Mouse (Mus musculus): Measurements from ENCODE around the gene Fut4. TPM values are rescaled to one million over a fixed set of nuclear protein-coding genes. Genes with fewer than 3 reads are reported as not detected.
"Not testable (repeated sequence)": the region's sequence is repeated elsewhere in the genome, so short reads cannot be mapped to it uniquely, and the experiment has no call there.

Gene Fut4
- polyA plus RNA-seq, 1 experiment from 2014 or later, result 2.9 TPM

DNA sequence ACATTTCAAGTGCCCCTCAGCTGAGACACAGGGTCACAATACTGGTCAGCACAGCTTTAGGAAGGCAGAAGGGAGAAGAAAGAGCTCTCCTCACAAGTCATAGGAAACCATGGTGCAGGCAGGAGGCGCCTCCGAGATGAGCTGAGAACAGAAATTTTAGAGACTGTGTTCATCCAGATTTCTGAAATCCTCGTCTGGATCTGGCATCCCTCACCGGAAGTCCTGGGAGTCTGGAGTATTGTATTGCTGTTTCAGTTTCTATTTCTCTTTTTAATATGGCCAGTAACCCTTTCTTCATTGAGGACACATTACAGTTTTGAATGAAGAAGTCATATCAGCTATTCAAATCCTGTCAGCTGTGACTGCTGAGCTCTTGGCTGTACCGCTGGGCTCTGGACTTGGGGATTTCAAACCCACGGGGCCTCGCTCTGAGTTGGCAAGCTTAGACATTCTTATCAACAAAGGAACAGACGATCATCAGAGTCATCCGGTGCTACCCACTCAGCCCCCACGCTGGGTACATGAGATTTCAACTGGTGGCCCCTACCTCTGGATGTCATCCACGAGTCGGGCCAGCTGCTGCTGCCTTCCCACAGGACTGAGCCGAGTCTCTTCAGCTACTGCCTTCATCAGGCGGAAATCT, 34.4 kb downstream of the Fut4 start:
- Histone ChIP-seq H3K27ac (no peak overlapping the region), H3K27me3 (ENCODE audit: insufficient read depth, low read length) (no peaks in the 10 kb centered on the region), H3K4me1 (replicated peaks; ENCODE audit: insufficient read depth, low read length) (no peaks in the 10 kb centered on the region), H3K4me2 (ENCODE audit: low read length) (0 out of 2 replicates have a peak overlapping the region, but pooled peaks have one; percentile 3), H3K36me3 (ENCODE audit: insufficient read depth, low read length) (no peaks in the 10 kb centered on the region), H3K4me3 (replicated peaks; ENCODE audit: low read depth, low read length) (no peak overlapping the region), H3K9me3 (replicated peaks; ENCODE audit: low read length) (no peaks in the 10 kb centered on the region), H3K9ac (ENCODE audit: low read depth, low read length) (no peak overlapping the region)
- no peak for TF ChIP-seq CTCF (IDR thresholded peaks at IDR 0.05; ENCODE audit: low read depth)
- DNase-seq (ENCODE audit: low spot score), result peak; percentile 44
- 46% methylated on average over 14 of the region's 14 CpGs for WGBS
- no peak for ATAC-seq (replicated peaks; ENCODE audit: low FRiP score, low read depth)

DNA sequence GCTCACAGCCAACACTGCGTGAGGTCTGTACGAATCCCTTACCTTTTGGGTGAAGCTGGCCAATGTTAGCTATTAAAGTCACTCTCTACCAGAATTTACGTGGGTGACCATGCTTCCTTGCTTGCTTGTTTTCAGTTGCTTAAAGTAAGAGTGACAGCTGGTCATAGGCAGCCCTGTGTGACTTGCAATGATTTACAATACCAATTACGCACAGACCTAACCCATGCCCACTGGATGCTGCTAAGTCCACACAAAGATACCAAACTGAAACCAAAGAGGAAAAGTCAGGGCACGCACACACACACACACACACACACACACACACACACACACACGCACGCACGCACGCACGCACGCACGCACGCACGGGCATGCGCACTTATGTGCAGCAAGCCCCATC, 36.9 kb downstream of the Fut4 start:
- H3K4me3 ChIP-seq (replicated peaks; ENCODE audit: low read depth, low read length), result no peak overlapping the region
- 82% methylated on average over 15 of the region's 15 CpGs for WGBS
- H3K27me3 ChIP-seq (ENCODE audit: insufficient read depth, low read length), result no peaks in the 10 kb centered on the region
- no peak overlapping the region for H3K4me2 ChIP-seq (ENCODE audit: low read length)
- no peak for TF ChIP-seq CTCF (IDR thresholded peaks at IDR 0.05; ENCODE audit: low read depth)
- H3K27ac ChIP-seq, result no peak overlapping the region
- H3K9me3 ChIP-seq (replicated peaks; ENCODE audit: low read length), result no peaks in the 10 kb centered on the region
- no peaks in the 10 kb centered on the region for H3K36me3 ChIP-seq (ENCODE audit: insufficient read depth, low read length)
- no peak overlapping the region for H3K9ac ChIP-seq (ENCODE audit: low read depth, low read length)
- ATAC-seq (replicated peaks; ENCODE audit: low FRiP score, low read depth) (no peak), DNase-seq (ENCODE audit: low spot score) (no peak)
- no peaks in the 10 kb centered on the region for H3K4me1 ChIP-seq (replicated peaks; ENCODE audit: insufficient read depth, low read length)

DNA sequence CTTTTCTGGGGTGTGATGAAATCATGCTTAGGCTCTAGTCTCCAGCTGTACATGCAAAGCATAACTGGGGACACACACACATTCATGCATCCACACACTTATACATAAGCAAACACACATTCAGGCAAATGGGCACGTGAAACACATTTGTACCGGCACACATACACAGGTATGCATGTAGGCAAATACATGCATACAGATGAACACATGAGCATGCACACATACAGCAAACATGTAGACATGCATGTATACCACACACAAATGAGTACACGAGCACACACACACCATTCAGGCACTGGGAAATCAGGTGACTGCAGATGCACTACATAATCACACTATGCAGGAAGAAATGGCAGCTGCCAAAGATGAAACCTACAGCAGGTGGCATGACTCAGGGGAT, 41.3 kb downstream of the Fut4 start:
- Histone ChIP-seq H3K9me3 (replicated peaks; ENCODE audit: low read length) (no peaks in the 10 kb centered on the region), H3K9ac (ENCODE audit: low read depth, low read length) (no peak overlapping the region), H3K4me1 (replicated peaks; ENCODE audit: insufficient read depth, low read length) (0 out of 2 replicates have a peak, but pooled peaks cover under 1% of the 10 kb centered on the region), H3K27me3 (ENCODE audit: insufficient read depth, low read length) (no peaks in the 10 kb centered on the region), H3K4me2 (ENCODE audit: low read length) (no peak overlapping the region), H3K36me3 (ENCODE audit: insufficient read depth, low read length) (no peaks in the 10 kb centered on the region), H3K4me3 (replicated peaks; ENCODE audit: low read depth, low read length) (no peak overlapping the region), H3K27ac (no peak overlapping the region)
- ATAC-seq (replicated peaks; ENCODE audit: low FRiP score, low read depth), result no peak
- DNase-seq (ENCODE audit: low spot score), result no peak
- TF ChIP-seq CTCF (IDR thresholded peaks at IDR 0.05; ENCODE audit: low read depth), result no peak
- WGBS, result 92% methylated on average over 3 of the region's 3 CpGs

DNA sequence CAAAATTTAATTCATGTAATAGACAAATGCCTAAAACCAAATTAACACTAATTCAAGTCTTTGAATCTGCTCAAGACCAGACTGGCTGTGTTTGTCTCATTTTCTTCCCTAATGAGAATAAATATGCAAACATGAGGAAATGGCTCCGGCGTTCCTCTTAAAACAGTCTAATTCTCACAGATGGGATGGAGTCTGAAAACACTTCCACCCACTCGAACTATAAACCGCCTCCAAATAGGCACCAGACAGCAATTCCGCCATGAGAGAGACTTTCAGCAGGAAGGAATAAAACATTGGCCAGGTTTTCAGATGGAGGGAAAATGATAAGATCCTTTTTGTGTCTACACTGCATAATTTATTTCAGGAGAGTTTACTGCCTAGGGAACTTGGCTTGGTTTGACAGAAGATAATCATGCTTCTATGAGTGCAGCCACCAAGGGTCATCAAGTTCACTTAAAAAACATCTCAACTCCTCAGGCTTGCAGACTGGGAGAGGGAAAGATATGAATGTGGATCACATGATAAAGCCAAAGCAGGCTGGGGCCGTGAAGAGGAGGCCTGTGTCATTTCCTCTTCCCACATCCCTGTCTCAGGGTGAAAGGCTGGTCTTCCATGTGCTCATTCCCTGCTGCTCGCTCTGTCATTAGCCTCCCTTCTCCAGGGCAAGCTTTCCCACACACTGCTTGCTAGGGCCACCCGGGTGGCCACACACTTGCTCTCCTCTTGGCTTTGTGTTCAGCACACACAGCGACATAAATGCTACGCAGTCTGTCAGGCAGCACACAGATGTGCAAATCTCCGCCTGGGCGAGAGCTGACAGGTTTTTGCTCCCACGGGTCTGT, 46.7 kb downstream of the Fut4 start:
- Histone ChIP-seq H3K27ac (0 out of 2 replicates have a peak overlapping the region, but pooled peaks have one; percentile 19), H3K9me3 (replicated peaks; ENCODE audit: low read length) (no peaks in the 10 kb centered on the region), H3K4me1 (replicated peaks; ENCODE audit: insufficient read depth, low read length) (peaks cover 6% of the 10 kb centered on the region; the same call in 1 of the 2 replicates), H3K36me3 (ENCODE audit: insufficient read depth, low read length) (no peaks in the 10 kb centered on the region), H3K4me2 (ENCODE audit: low read length) (no peak overlapping the region), H3K27me3 (ENCODE audit: insufficient read depth, low read length) (no peaks in the 10 kb centered on the region), H3K4me3 (replicated peaks; ENCODE audit: low read depth, low read length) (no peak overlapping the region), H3K9ac (ENCODE audit: low read depth, low read length) (no peak overlapping the region)
- ATAC-seq (replicated peaks; ENCODE audit: low FRiP score, low read depth) (no peak), DNase-seq (ENCODE audit: low spot score) (peak; percentile 23)
- 49% methylated on average over 13 of the region's 13 CpGs for WGBS
- no peak for TF ChIP-seq CTCF (IDR thresholded peaks at IDR 0.05; ENCODE audit: low read depth)

DNA sequence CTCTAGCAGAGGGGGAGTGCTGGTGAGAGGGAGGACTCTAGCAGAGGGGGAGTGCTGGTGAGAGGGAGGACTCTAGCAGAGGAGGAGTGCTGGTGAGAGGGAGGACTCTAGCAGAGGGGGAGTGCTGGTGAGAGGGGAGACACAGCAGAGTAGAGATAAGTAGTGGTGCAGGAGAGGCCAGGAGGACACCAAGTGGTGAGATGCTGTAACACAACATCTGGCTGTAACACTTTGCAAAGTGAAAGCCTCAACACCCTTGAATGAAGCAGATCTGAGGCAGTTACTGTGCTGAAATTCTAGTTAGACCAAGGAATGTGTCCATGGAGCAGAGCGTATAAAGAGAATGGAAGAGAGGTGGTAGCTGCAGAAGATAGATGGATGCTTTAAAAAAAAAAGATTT, 51.4 kb downstream of the Fut4 start:
- H3K36me3 ChIP-seq (ENCODE audit: insufficient read depth, low read length); H3K4me3 ChIP-seq (replicated peaks; ENCODE audit: low read depth, low read length); H3K9me3 ChIP-seq (replicated peaks; ENCODE audit: low read length); ATAC-seq (replicated peaks; ENCODE audit: low FRiP score, low read depth); DNase-seq (ENCODE audit: low spot score); H3K27me3 ChIP-seq (ENCODE audit: insufficient read depth, low read length); H3K4me1 ChIP-seq (replicated peaks; ENCODE audit: insufficient read depth, low read length); H3K4me2 ChIP-seq (ENCODE audit: low read length); H3K27ac ChIP-seq; H3K9ac ChIP-seq (ENCODE audit: low read depth, low read length): not testable (repeated sequence)
- WGBS, result 93% methylated on average over 1 of the region's 1 CpGs
- TF ChIP-seq CTCF (IDR thresholded peaks at IDR 0.05; ENCODE audit: low read depth), result peak; percentile 23; the same call in 1 of the 2 replicates

DNA sequence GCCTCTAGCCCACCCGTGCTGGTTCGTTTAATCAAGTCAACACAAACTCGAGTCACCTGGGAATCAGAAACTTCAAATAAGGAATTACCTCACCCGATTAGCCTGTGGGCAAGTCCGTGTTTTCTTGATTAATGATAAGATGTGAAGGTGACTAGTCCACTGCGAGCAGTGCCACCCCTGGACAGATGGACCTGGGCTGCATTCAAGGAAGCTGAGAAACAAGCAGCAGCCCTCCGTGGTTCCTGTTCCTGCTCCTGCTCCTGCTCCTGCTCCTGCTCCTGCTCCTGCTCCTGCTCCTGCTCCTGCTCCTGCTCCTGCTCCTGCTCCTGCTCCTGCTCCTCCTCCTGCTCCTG, 52.9 kb downstream of the Fut4 start:
- peak; percentile 53 for ATAC-seq (replicated peaks; ENCODE audit: low FRiP score, low read depth)

More for the DNA sequence above, 52.9 kb downstream of the Fut4 start:
- no peak for TF ChIP-seq CTCF (IDR thresholded peaks at IDR 0.05; ENCODE audit: low read depth)
- no peak overlapping the region for H3K9ac ChIP-seq (ENCODE audit: low read depth, low read length)
- 43% methylated on average over 7 of the region's 7 CpGs for WGBS
- H3K4me1 ChIP-seq (replicated peaks; ENCODE audit: insufficient read depth, low read length), result no peaks in the 10 kb centered on the region
- no peaks in the 10 kb centered on the region for H3K9me3 ChIP-seq (replicated peaks; ENCODE audit: low read length)
- no peak overlapping the region for H3K4me3 ChIP-seq (replicated peaks; ENCODE audit: low read depth, low read length)
- H3K27me3 ChIP-seq (ENCODE audit: insufficient read depth, low read length), result no peaks in the 10 kb centered on the region
- no peaks in the 10 kb centered on the region for H3K36me3 ChIP-seq (ENCODE audit: insufficient read depth, low read length)
- H3K27ac ChIP-seq, result no peak overlapping the region
- no peak for DNase-seq (ENCODE audit: low spot score)
- H3K4me2 ChIP-seq (ENCODE audit: low read length), result no peak overlapping the region

Measured in kidney, postnatal 0 days (tissue).